Mouse (Mus musculus) ES-Bruce4 (cell line): Measurements from ENCODE around the gene Pgs1. TPM values are rescaled to one million over a fixed set of nuclear protein-coding genes. Genes with fewer than 3 reads are reported as not detected.

Source experiments
- H3K27ac ChIP-seq: 2 replicates; pipeline ENCODE4 v1.5.1; 2012; ENCODE audit warnings: low read length, inconsistent platforms; ENCODE audit not compliant: insufficient read depth
- H3K27me3 ChIP-seq: 2 replicates; pipeline ENCODE4 v1.6.1; 2012; ENCODE audit warnings: mild to moderate bottlenecking, low read length, inconsistent platforms; ENCODE audit not compliant: control insufficient read depth, poor library complexity, insufficient read depth, severe bottlenecking
- H3K36me3 ChIP-seq: 2 replicates; pipeline ENCODE4 v1.6.1; 2012; ENCODE audit warnings: inconsistent platforms, mild to moderate bottlenecking, low read length, moderate library complexity; ENCODE audit not compliant: control insufficient read depth, poor library complexity, insufficient read depth, severe bottlenecking
- H3K4me1 ChIP-seq: one replicate; pipeline ENCODE4 v1.8.1; 2011; ENCODE audit warnings: low read length; ENCODE audit not compliant: control insufficient read depth, insufficient read depth
- H3K4me3 ChIP-seq: 2 replicates; pipeline ENCODE4 v1.5.1; 2011; ENCODE audit warnings: low read depth, mild to moderate bottlenecking, low read length
- H3K9ac ChIP-seq: 2 replicates; pipeline ENCODE4 v1.6.1; 2012; ENCODE audit warnings: low read depth, mild to moderate bottlenecking, inconsistent platforms; ENCODE audit not compliant: poor library complexity, severe bottlenecking
- H3K9me3 ChIP-seq: replicated peaks from 2 replicates; pipeline ENCODE4 v1.6.1; 2012; ENCODE audit warnings: mild to moderate bottlenecking, low read length, inconsistent platforms; ENCODE audit not compliant: control insufficient read depth, poor library complexity, insufficient read depth, severe bottlenecking
- CTCF ChIP-seq: IDR thresholded peaks from one replicate; pipeline ENCODE4 v1.8.1; 2011; ENCODE audit warnings: low read depth, low read length
- EP300 ChIP-seq: IDR thresholded peaks from 2 replicates; pipeline ENCODE4 v1.6.1; 2011; ENCODE audit warnings: low read depth, low read length; ENCODE audit not compliant: insufficient read depth
- POLR2A ChIP-seq: IDR thresholded peaks from one replicate; pipeline ENCODE4 v1.8.1; 2011; ENCODE audit warnings: low read length; ENCODE audit not compliant: insufficient read depth
- polyA plus RNA-seq: library from polyadenylated mRNA; stranded (reverse); fragments of >200 nt; gene quantifications from 2 replicates; pipeline ENCODE4 v1.2.4, GENCODE M21; 2011; ENCODE audit warnings: low read depth; ENCODE audit not compliant: missing spikeins, insufficient read depth, insufficient read length

Gene Pgs1
- polyA plus RNA-seq, result 31.5 and 35.5 TPM in 2 replicates

GRCm38 (mm10) chr11:117986126-117987031, at the start of gene Pgs1:
Pgs1 (plus strand) TSS chr11:117986292.
- Histone ChIP-seq H3K9me3 (no peaks in the 10 kb centered on the region), H3K27ac (no peak within 1 kb of the TSS), H3K9ac (peak within 1 kb of the TSS; percentile 80), H3K36me3 (no peaks in the 10 kb centered on the region), H3K4me3 (peak within 1 kb of the TSS; percentile 97), H3K4me1 (peaks cover 3% of the 10 kb centered on the region), H3K27me3 (no peaks in the 10 kb centered on the region)
- no peak for TF ChIP-seq CTCF
- TF ChIP-seq EP300, result no peak

- TF ChIP-seq CTCF, result no peak
- TF ChIP-seq POLR2A, result no peak
- TF ChIP-seq EP300, result no peak
- Histone ChIP-seq H3K36me3 (no peaks in the 10 kb centered on the region), H3K4me3 (no peak overlapping the region), H3K9me3 (no peaks in the 10 kb centered on the region), H3K27me3 (no peaks in the 10 kb centered on the region), H3K4me1 (peaks cover 20% of the 10 kb centered on the region), H3K9ac (no peak overlapping the region), H3K27ac (no peak overlapping the region)
Measured at GRCm38 (mm10) chr11:117939004-117939730, 46.9 kb upstream of the Pgs1 start.

- H3K27me3 ChIP-seq, result no peaks in the 10 kb centered on the region
- H3K4me3 ChIP-seq, result no peak overlapping the region
- no peak overlapping the region for H3K27ac ChIP-seq
- H3K9me3 ChIP-seq, result no peaks in the 10 kb centered on the region
- H3K9ac ChIP-seq, result no peak overlapping the region
- peaks cover 20% of the 10 kb centered on the region for H3K4me1 ChIP-seq
- no peaks in the 10 kb centered on the region for H3K36me3 ChIP-seq
- TF ChIP-seq POLR2A (no peak), CTCF (no peak), EP300 (no peak)
Measured at GRCm38 (mm10) chr11:117939741-117940285, 46.3 kb upstream of the Pgs1 start.

- H3K36me3 ChIP-seq, result no peaks in the 10 kb centered on the region
- H3K4me1 ChIP-seq, result peaks cover 14% of the 10 kb centered on the region
- no peak overlapping the region for H3K27ac ChIP-seq
- TF ChIP-seq CTCF (no peak), EP300 (no peak), POLR2A (no peak)
- no peak overlapping the region for H3K4me3 ChIP-seq
- no peaks in the 10 kb centered on the region for H3K27me3 ChIP-seq
- no peaks in the 10 kb centered on the region for H3K9me3 ChIP-seq
- H3K9ac ChIP-seq, result no peak overlapping the region
Measured at GRCm38 (mm10) chr11:117940881-117941280, 45.2 kb upstream of the Pgs1 start.

- Histone ChIP-seq H3K27ac (no peak overlapping the region), H3K9ac (no peak overlapping the region), H3K4me1 (peaks cover 9% of the 10 kb centered on the region), H3K36me3 (no peaks in the 10 kb centered on the region), H3K27me3 (no peaks in the 10 kb centered on the region), H3K9me3 (no peaks in the 10 kb centered on the region), H3K4me3 (no peak overlapping the region)
- TF ChIP-seq CTCF (no peak), POLR2A (no peak), EP300 (no peak)
Measured at GRCm38 (mm10) chr11:117941325-117941834, 44.7 kb upstream of the Pgs1 start.
